Mouse (Mus musculus) CH12.LX (cell line): Measurements from ENCODE around the gene Hk3. TPM values are rescaled to one million over a fixed set of nuclear protein-coding genes. Genes with fewer than 3 reads are reported as not detected.

ENCODE experiments used
- DNase-seq: peaks from one replicate; pipeline ENCODE4 v3.0.0-alpha.2; 2013; ENCODE audit errors: extremely low read depth
- H3K27ac ChIP-seq: 2 replicates; pipeline ENCODE4 v1.5.1; 2012; ENCODE audit warnings: low read depth, mild to moderate bottlenecking, control low read depth, moderate library complexity; ENCODE audit not compliant: insufficient read depth
- H3K27me3 ChIP-seq: replicated peaks from 2 replicates; pipeline ENCODE3; 2012; ENCODE audit warnings: inconsistent platforms
- H3K36me3 ChIP-seq, 2 experiments: replicated peaks in 1 of 2; 2 replicates each; pipeline versions ENCODE3 to v1.6.1; 2012; ENCODE audit warnings: inconsistent platforms in 1 of 2, low read length in 1 of 2, mild to moderate bottlenecking in 1 of 2, mixed read lengths in 1 of 2, moderate library complexity in 1 of 2; ENCODE audit not compliant: control insufficient read depth in 1 of 2, insufficient read depth in 1 of 2
- H3K4me1 ChIP-seq, 2 experiments: 2 replicates each; pipeline ENCODE4 v1.6.1; 2012; ENCODE audit warnings: inconsistent platforms in 1 of 2, moderate library complexity in 1 of 2; ENCODE audit not compliant: insufficient read depth in 2 of 2, control insufficient read depth in 1 of 2
- H3K4me2 ChIP-seq: 2 replicates; pipeline ENCODE4 v1.6.1; 2012; ENCODE audit warnings: low read depth, mild to moderate bottlenecking, control low read depth; ENCODE audit not compliant: poor library complexity, insufficient read depth, severe bottlenecking
- H3K4me3 ChIP-seq, 3 experiments: fragments of 150-350 bp in 1 of 3; sonication (generic) in 1 of 3; replicated peaks in 1 of 3; 2 replicates each; pipeline versions ENCODE3 to v1.5.1; 2011 to 2012; ENCODE audit warnings: low read depth in 2 of 3, low read length in 2 of 3, mild to moderate bottlenecking in 2 of 3, moderate library complexity in 2 of 3, control low read depth in 1 of 3, improper control_type of control experiment in 1 of 3, inconsistent platforms in 1 of 3, mixed read lengths in 1 of 3; ENCODE audit not compliant: poor library complexity in 1 of 3
- H3K79me2 ChIP-seq: replicated peaks from 2 replicates; pipeline ENCODE4 v1.6.1; 2012; ENCODE audit warnings: mild to moderate bottlenecking, moderate library complexity; ENCODE audit not compliant: control insufficient read depth, poor library complexity, insufficient read depth, severe bottlenecking; ENCODE audit errors: extremely low read depth
- H3K9ac ChIP-seq: 2 replicates; pipeline ENCODE4 v1.6.1; 2012; ENCODE audit warnings: low read depth, mild to moderate bottlenecking, control low read depth, moderate library complexity; ENCODE audit not compliant: insufficient read depth
- H3K9me3 ChIP-seq: replicated peaks from 2 replicates; pipeline ENCODE3; 2012; ENCODE audit warnings: low read length, inconsistent platforms, mixed read lengths
- CHD1 ChIP-seq: IDR thresholded peaks from 2 replicates; pipeline ENCODE4 v1.6.1; 2012; ENCODE audit warnings: low read depth, low read length, improper control_type of control experiment, inconsistent platforms
- CHD2 ChIP-seq: IDR thresholded peaks from 2 replicates; pipeline ENCODE4 v1.6.1; 2011; ENCODE audit warnings: low read length, improper control_type of control experiment
- CTCF ChIP-seq, 2 experiments: IDR thresholded peaks in 1 of 2; conservative IDR thresholded peaks in 1 of 2; 2 replicates each; pipeline ENCODE4 v1.5.1; 2011 to 2012; ENCODE audit warnings: low read depth in 2 of 2, low read length in 2 of 2, improper control_type of control experiment in 1 of 2, inconsistent platforms in 1 of 2, mild to moderate bottlenecking in 1 of 2, moderate library complexity in 1 of 2
- ELF1 ChIP-seq: IDR thresholded peaks from 2 replicates; pipeline ENCODE4 v1.6.1; 2014; ENCODE audit warnings: low read depth, mild to moderate bottlenecking, inconsistent platforms, low read length, improper control_type of control experiment
- ETS1 ChIP-seq: conservative IDR thresholded peaks from 2 replicates; pipeline ENCODE4 v1.6.1; 2012; ENCODE audit warnings: low read depth, mild to moderate bottlenecking, inconsistent platforms, low read length, improper control_type of control experiment, moderate library complexity
- GABPA ChIP-seq: IDR thresholded peaks from 2 replicates; pipeline ENCODE4 v1.6.1; 2012; ENCODE audit warnings: low read depth, low read length, improper control_type of control experiment, inconsistent platforms; ENCODE audit not compliant: insufficient replicate concordance
- IRF4 ChIP-seq: IDR thresholded peaks from 2 replicates; pipeline ENCODE4 v1.6.1; 2014; ENCODE audit warnings: low read depth, mild to moderate bottlenecking, inconsistent platforms, low read length, improper control_type of control experiment
- KAT2A ChIP-seq: IDR thresholded peaks from 2 replicates; pipeline ENCODE4 v1.6.1; 2012; ENCODE audit warnings: low read length, improper control_type of control experiment, inconsistent platforms; ENCODE audit not compliant: insufficient replicate concordance
- MAX ChIP-seq: IDR thresholded peaks from 2 replicates; pipeline ENCODE4 v1.6.1; 2011; ENCODE audit warnings: low read length, improper control_type of control experiment
- MAZ ChIP-seq: IDR thresholded peaks from 2 replicates; pipeline ENCODE4 v1.6.1; 2012; ENCODE audit warnings: low read depth, mild to moderate bottlenecking, inconsistent platforms, low read length, improper control_type of control experiment, moderate library complexity
- NELFE ChIP-seq: IDR thresholded peaks from 2 replicates; pipeline ENCODE4 v1.6.1; 2011; ENCODE audit warnings: low read depth, low read length, improper control_type of control experiment
- NRF1 ChIP-seq: IDR thresholded peaks from 2 replicates; pipeline ENCODE4 v1.6.1; 2014; ENCODE audit warnings: low read depth, mild to moderate bottlenecking, inconsistent platforms, low read length, improper control_type of control experiment, moderate library complexity
- RAD21 ChIP-seq: IDR thresholded peaks from 2 replicates; pipeline ENCODE4 v1.6.1; 2011; ENCODE audit warnings: low read depth, mild to moderate bottlenecking, low read length, improper control_type of control experiment, moderate library complexity
- RCOR1 ChIP-seq: conservative IDR thresholded peaks from 2 replicates; pipeline ENCODE4 v1.6.1; 2012; ENCODE audit warnings: low read depth, mild to moderate bottlenecking, inconsistent platforms, low read length, improper control_type of control experiment
- SIN3A ChIP-seq: IDR thresholded peaks from 2 replicates; pipeline ENCODE4 v1.6.1; 2012; ENCODE audit warnings: low read length, improper control_type of control experiment, inconsistent platforms
- SMC3 ChIP-seq: IDR thresholded peaks from 2 replicates; pipeline ENCODE4 v1.6.1; 2011; ENCODE audit warnings: low read depth, low read length, improper control_type of control experiment
- USF1 ChIP-seq: IDR thresholded peaks from 2 replicates; pipeline ENCODE4 v1.6.1; 2014; ENCODE audit warnings: low read depth, mild to moderate bottlenecking, inconsistent platforms, low read length, improper control_type of control experiment
- ZC3H11A ChIP-seq: IDR thresholded peaks from 2 replicates; pipeline ENCODE4 v1.6.1; 2012; ENCODE audit warnings: low read depth, mild to moderate bottlenecking, inconsistent platforms, low read length, improper control_type of control experiment
- ZMIZ1 ChIP-seq: IDR thresholded peaks from 2 replicates; pipeline ENCODE4 v1.6.1; 2012; ENCODE audit warnings: low read depth, mild to moderate bottlenecking, inconsistent platforms, low read length, improper control_type of control experiment
- ZNF384 ChIP-seq: IDR thresholded peaks from 2 replicates; pipeline ENCODE4 v1.6.1; 2012; ENCODE audit warnings: low read depth, low read length, improper control_type of control experiment, inconsistent platforms
- dilution Hi-C: fragments of 300-500 bp; cut with MboI; formaldehyde crosslinking; loops from 2 replicates; pipeline ENCODE4 v1.14.3; 2020; ENCODE audit warnings: low sequenced_read_pairs; ENCODE audit not compliant: extremely low pct_unique_long_range_greater_than_20kb, extremely low pct_ligation_motif_present
- in situ Hi-C: fragments of 300-500 bp; cut with MboI; formaldehyde crosslinking; loops from 3 replicates; pipeline ENCODE4 v1.14.3; 2019; ENCODE audit warnings: low sequenced_read_pairs, low pct_ligation_motif_present, low pct_unique_long_range_greater_than_20kb, mixed read lengths
- polyA plus RNA-seq: library from polyadenylated mRNA; unstranded; fragments of >175 nt; gene quantifications from 2 replicates; pipeline ENCODE4 v1.2.1, GENCODE M21; 2012; ENCODE audit warnings: low read depth; ENCODE audit not compliant: insufficient read length
- total RNA-seq, 2 experiments: library from RNA; depleted of rRNA; stranded (reverse); fragments of 300-350 nt in 1 of 2; fragments of >200 nt in 1 of 2; gene quantifications; 2 replicates each; pipeline ENCODE4 v1.2.3; 2012 to 2014

The Hk3 gene
- total and polyA plus RNA-seq, 3 experiments, result 0.04 to 0.10 TPM; not detected in 1

GRCm38 (mm10) chr13:54965256-54965655, 55.9 kb downstream of the Hk3 start:
- dilution Hi-C loops, result no loop called here
- no peak for TF ChIP-seq CHD2
- peak; percentile 90 for TF ChIP-seq ZNF384
- peak; percentile 63 for TF ChIP-seq SMC3
- TF ChIP-seq RAD21, result peak; percentile 63
- no peak for TF ChIP-seq MAZ
- TF ChIP-seq ELF1, result no peak
- TF ChIP-seq IRF4, result no peak
- no peak for TF ChIP-seq ZC3H11A
- no peak for TF ChIP-seq NRF1
- TF ChIP-seq CHD1, result no peak
- no peak for TF ChIP-seq SIN3A
- TF ChIP-seq GABPA, result no peak
- TF ChIP-seq CTCF (conservative IDR thresholded peaks at IDR 0.05 in 1 of 2, IDR thresholded peaks at IDR 0.05 in 1 of 2; ENCODE audit: low read depth in 2 of 2, low read length in 2 of 2), result peak in 1 of 2 experiments; percentile 68; a peak in 2 of 4 replicates

GRCm38 (mm10) chr13:54960491-54960890, 60.7 kb downstream of the Hk3 start:
- Histone ChIP-seq H3K27ac (no peak overlapping the region), H3K9me3 (no peaks in the 10 kb centered on the region), H3K4me2 (no peak overlapping the region), H3K4me1 (peaks cover 3 to 17% of the 10 kb centered on the region in 2 experiments; a peak in 3 of 4 replicates), H3K36me3 (no peaks in the 10 kb centered on the region), H3K4me3 (no peak overlapping the region), H3K9ac (no peak overlapping the region), H3K79me2 (no peaks in the 10 kb centered on the region), H3K27me3 (peaks cover 88% of the 10 kb centered on the region)
- TF ChIP-seq ZMIZ1, result no peak
- TF ChIP-seq IRF4, result no peak
- no peak for TF ChIP-seq MAX
- no peak for TF ChIP-seq ETS1
- TF ChIP-seq RCOR1, result no peak
- no peak for TF ChIP-seq KAT2A
- TF ChIP-seq NELFE, result no peak
- no peak for TF ChIP-seq USF1
- no peak for DNase-seq
- dilution Hi-C loops (no loop called here), in situ Hi-C loops (no loop called here)

More at GRCm38 (mm10) chr13:54965256-54965655, 55.9 kb downstream of the Hk3 start:
- in situ Hi-C loops, result no loop called here
- Histone ChIP-seq H3K4me3 (no peak overlapping the region), H3K79me2 (no peaks in the 10 kb centered on the region), H3K4me1 (peaks cover 3 to 17% of the 10 kb centered on the region in 2 experiments; a peak in 3 of 4 replicates), H3K27me3 (peaks cover 83% of the 10 kb centered on the region), H3K36me3 (no peaks in the 10 kb centered on the region), H3K9ac (no peak overlapping the region), H3K27ac (no peak overlapping the region), H3K9me3 (no peaks in the 10 kb centered on the region), H3K4me2 (no peak overlapping the region)
- peak; percentile 52 for DNase-seq
